Mouse (Mus musculus) ES-E14 (cell line): ENCODE measurements at regions not wholly inside any gene's neighbourhood (a gene's known extent, or its start where the extent isn't known, plus 50 kb on each side); places are given as distances from the start of the nearest gene placed in this dataset.

Source experiments
- MAFK ChIP-seq: IDR thresholded peaks from 2 replicates; pipeline ENCODE4 v1.6.1; 2014; ENCODE audit warnings: mild to moderate bottlenecking, low read depth, low read length, inconsistent platforms; ENCODE audit not compliant: insufficient read depth
- ZC3H11A ChIP-seq: IDR thresholded peaks from 2 replicates; pipeline ENCODE4 v1.6.1; 2012; ENCODE audit warnings: low read depth, mild to moderate bottlenecking, inconsistent platforms, low read length, borderline replicate concordance

DNA sequence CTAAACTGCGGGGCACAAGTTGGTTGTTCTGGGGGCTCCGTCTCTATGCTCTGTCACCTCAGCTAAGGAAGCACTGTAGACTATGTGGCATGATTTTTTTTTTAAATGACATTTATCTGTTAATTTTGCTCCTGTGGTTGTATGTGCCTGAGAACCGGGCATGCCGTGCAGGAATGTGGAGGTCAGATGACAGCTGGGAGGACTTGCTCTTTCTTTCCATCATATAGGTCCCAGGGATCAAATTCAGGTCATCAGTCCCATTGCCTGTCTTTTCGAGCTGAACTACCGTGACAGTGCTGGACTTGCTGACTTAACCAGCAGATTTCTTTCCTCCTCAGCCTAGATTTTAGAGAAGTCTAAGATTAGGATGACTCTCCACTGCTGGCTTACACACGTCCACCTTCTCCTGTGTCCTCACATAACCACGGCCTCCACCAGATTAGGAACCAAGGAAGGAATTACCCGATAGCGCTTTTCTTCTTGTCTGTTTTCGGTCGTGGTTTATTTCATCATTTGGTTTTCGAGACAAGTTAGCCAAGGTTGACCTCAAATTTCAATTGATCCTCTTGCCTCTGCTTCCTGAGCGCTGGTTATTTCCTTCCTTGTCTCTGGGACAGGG, 62.0 kb upstream of the Acsl3 start:
- TF ChIP-seq ZC3H11A, result no peak
- no peak for TF ChIP-seq MAFK
